Mouse (Mus musculus): ENCODE data around the gene Prss2. TPM values are rescaled to one million over a fixed set of nuclear protein-coding genes. Genes with fewer than 3 reads are reported as not detected.
"Not testable (repeated sequence)": the region's sequence is repeated elsewhere in the genome, so short reads cannot be mapped to it uniquely, and the experiment has no call there.

The Prss2 gene
- total RNA-seq (2021) = not detected
- long read RNA-seq, experiment 1 = 0 reads
- long read RNA-seq, experiment 2 = 0 reads

DNA sequence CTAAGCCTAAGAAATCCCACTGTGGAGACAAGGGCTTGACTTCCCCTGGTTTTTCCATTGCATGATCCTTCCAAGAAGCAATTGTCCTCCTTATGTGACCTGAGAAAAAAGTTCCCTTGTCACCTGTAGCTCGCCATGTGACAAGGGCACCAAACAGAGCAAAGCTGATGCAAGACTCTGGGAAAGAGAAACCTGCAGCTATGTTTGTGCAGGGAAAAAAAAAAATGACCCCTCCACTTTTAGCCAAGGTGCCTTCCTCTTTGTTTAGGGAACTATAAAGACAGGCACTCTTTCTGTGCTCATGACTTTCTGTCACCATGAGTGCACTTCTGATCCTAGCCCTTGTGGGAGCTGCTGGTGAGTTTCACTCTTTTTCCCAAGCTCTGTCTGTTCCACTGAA is at the start of gene Prss2:
Prss2 (plus strand) TSS at position 301 of the 400 bp plus-strand sequence.
- DNase-seq = no peak

DNA sequence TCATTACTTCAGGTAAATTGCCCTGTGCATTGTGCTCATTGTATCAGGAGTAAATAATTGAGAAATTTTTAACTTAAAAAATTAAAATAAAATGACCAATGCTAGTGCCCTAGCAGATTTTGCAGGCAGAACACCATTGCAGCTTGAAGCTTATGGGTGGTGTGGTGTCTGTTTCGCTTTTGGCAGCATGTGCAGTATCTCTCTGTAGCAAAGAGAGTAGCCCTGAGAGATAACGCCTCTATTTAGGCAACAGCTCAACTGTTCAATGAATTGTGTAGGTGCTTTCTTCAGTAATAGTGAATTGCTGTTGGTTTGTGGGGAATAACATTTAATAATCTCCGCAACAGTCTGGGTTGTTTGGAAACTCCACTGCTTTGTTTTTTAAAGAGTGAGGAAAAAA is 22.2 kb upstream of the Prss2 start:
- DNase-seq = no peak

DNA sequence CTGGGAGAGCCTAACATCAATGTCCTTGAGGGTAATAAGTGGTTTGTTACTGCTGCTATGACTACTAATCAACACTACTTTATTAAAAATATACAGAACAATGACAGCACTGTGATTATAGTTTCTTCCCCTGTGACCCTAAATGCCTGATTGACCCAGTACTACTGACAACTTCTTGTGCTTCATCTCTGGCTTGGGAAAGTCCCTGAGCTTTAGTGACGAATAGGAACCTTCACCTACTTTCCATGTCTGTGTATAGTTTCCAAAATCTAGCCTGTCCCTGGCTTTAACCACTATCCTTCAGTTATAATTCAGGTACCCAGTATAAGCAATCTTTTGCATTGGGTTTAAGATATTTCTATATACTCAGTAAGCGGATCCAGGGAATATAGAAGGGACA is 16.7 kb upstream of the Prss2 start:
- no peak for DNase-seq

GRCm38 (mm10) chr6:41505323-41505722 is 16.3 kb upstream of the Prss2 start:
- no peak for DNase-seq

GRCm38 (mm10) chr6:41518017-41518524 is 3.5 kb upstream of the Prss2 start:
- no peak for DNase-seq

GRCm38 (mm10) chr6:41526453-41526852 is 4.9 kb downstream of the Prss2 start:
- DNase-seq = no peak

- no peak for DNase-seq
Measured at GRCm38 (mm10) chr6:41527402-41527801, 5.8 kb downstream of the Prss2 start.

DNA sequence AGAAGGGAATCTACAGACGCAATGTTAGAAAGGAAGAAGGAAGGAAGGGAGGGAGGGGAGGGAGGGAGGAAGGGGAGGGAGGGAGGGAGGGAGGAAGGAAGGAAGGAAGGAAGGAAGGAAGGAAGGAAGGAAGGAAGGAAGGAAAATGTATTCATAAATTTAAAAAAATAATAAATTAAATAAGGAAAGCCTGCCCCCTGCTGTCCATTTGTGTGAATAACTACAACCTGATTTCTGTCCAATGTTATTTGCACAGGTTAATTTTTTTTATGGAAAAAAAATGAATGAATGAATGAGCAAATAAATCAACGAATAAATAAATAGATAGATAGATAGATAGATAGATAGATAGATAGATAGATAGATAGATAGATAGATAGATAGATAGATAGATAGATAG is 8.4 kb downstream of the Prss2 start:
- DNase-seq = not testable (repeated sequence)

GRCm38 (mm10) chr6:41532181-41532580 is 10.6 kb downstream of the Prss2 start:
- DNase-seq = no peak

- no peak for DNase-seq
Measured at GRCm38 (mm10) chr6:41532687-41533284, 11.2 kb downstream of the Prss2 start.

DNA sequence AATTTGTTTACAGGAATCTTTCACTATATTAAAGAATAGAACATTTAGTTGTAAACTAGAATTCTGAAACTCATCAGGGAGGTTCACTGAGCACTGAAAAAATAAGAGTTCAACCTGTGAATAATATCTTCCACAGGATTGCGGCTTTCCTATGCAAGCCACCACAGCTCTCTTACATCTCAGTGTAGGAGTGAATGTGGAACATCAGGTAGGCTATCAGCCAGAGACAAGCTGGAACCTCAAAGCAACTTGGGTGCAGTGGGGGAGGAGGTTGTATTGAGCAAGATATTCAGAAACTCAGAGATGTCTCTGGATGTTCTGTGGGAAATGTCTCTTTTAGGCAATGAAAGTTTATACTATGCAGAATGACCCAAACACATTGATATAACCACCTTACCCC is 15.8 kb downstream of the Prss2 start:
- no peak for DNase-seq

GRCm38 (mm10) chr6:41538296-41538695 is 16.7 kb downstream of the Prss2 start:
- DNase-seq = not testable (repeated sequence)

DNA sequence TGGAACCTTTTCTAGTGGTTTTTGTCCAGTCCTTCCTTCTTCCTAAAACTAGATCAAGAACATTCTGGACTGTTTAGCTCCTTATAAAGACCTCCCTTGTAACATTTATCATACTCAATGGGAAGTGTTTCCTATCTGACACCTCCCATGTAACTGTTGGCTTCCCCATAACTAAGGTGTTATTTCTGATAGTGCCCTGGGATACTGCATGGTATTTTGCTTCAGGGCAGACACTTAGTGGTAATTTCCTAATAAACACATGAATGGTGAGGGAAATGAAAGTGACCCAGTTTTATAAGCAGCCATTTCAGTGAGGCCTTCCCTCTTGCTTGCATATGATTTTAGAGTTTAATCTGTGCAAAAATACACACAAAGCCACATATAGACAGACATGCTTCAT is 19.2 kb downstream of the Prss2 start:
- no peak for DNase-seq

GRCm38 (mm10) chr6:41541746-41542145 is 20.2 kb downstream of the Prss2 start:
- DNase-seq = no peak

GRCm38 (mm10) chr6:41542983-41543382 is 21.4 kb downstream of the Prss2 start:
- no peak for DNase-seq

DNA sequence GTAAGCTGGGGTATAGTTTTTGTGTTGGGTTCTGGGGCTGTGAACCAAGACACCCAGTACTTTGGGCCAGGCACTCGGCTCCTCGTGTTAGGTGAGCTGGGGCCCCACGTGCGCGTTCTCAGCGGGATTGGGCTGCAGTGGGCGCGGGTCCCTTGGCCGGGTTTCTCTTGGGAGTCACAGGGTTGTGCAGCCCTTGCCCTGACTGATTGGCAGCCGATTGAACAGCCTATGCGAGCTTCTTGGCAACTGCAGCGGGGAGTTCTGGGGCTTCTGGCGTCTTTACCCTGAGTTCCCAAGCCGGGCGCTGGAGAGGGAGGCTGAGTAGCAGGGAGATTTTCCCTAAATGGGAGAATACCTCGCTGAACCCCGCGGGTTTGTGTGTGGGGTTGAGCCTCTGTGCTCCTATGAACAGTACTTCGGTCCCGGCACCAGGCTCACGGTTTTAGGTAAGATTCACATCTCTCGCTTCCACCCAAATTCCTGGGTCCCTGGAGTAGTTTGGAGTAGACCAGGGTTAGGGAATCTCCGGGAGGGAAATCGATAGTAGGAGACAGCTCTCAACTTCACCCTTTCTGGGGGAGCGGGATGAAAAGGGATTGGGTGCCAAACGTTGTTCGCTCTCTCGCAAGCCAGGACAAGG is 21.9 kb downstream of the Prss2 start:
- no peak for DNase-seq

- DNase-seq = no peak
Measured at GRCm38 (mm10) chr6:41544381-41544924, 22.9 kb downstream of the Prss2 start.

- DNase-seq = no peak
Measured at GRCm38 (mm10) chr6:41545266-41545665, 23.7 kb downstream of the Prss2 start.

DNA sequence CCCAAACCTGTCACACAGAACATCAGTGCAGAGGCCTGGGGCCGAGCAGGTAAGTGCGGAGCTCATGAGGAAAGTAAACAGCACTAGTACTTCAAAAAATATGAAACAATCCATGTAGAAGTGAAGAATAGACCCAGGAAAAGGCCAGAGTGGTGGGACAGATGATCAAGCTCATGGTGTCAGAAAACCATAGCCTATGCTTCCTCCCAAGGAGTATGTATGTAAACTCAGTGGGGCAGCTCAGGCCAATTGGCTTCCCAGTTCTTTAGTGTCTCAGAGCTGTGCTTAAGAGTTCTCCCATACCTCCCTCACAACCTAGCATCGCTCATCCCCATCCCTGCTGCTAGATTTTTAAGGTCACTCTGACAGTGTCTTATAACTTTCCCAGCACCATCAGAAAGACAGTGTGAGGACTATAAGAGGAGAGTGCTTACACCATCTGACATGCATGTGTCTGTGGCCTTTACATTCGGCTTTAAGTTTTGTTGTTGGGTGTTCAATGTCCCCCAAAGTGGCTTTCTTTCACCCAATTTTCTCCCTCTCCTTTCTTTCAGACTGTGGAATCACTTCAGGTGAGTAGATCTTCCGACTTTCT is 25.6 kb downstream of the Prss2 start:
- DNase-seq = no peak

DNA sequence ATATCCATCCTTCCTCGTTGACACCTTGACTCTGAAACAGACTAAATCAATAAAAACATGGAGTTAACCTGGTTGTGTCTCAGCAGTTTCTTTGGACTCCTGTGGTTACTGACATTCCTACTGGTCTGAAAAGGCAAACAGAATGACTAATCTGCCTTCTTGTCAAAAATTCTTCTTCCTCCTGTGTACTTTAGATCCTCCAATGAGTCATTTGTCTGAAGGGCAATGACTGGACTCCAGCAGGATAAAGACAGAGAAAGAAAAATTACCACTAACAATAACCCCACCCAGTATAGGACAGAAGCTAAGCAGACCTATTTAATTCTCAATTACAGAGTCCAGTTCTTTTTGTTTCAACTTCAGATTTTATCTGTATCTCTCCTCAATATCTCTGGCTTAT is 26.7 kb downstream of the Prss2 start:
- no peak for DNase-seq

DNA sequence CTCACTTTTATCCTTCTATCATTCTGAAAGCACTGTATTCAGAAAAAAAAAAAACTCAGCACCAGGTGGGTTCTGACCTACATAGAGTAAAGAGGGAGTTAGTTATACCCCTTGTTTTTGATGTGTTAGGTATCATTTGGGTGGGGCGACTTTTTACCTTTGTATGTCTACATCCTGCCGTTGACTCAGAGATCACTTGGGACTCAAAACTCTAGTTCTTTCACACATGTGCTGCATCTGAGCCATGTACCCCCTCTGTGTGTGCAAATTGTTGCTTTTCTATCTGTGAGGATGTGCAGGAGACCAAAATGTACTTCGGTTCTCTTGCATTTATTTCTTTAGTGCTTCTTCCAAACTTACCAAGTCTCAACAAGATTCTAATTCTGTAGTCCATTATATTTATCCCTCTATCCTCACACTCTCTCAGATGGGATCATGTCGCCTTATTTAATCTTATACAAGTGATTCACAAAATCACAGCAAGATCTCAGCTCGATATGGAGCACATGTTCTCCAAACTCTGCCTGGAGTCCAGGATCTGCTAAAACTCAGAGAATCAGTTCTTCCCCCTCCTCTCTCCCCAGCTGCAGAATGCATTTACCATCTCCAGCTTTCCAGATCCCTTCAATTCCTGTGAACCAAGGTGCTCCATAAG is 31.9 kb downstream of the Prss2 start:
- no peak for DNase-seq

GRCm38 (mm10) chr6:41554295-41555169 is 32.9 kb downstream of the Prss2 start:
- DNase-seq = no peak

All from gastrocnemius, postnatal 25 days (tissue).